Mouse (Mus musculus) gastrocnemius, adult 8-10 months (tissue): ENCODE results near the gene Bend6. TPM values are rescaled to one million over a fixed set of nuclear protein-coding genes. Genes with fewer than 3 reads are reported as not detected.
A peak's percentile ranks its signal among the peaks of the same experiment; 100 is the strongest.

Source experiments
- DNase-seq, 2 experiments: peaks; one replicate each; pipeline ENCODE4 v3.0.0; 2022; ENCODE audit warnings: low spot score in 2 of 2
- total RNA-seq, 4 experiments: library from RNA; stranded (reverse); gene quantifications; 2 replicates each; pipeline ENCODE4 v1.2.4; 2022

Bend6 gene
- total RNA-seq: 1 to 10 TPM; 2.6 to 5.1 (median 4.2) TPM

- DNase-seq: peak; percentile 33 to 44
Observed at GRCm38 (mm10) chr1:33907421-33908190, at the start of gene Bend6. Gene Bend6, minus strand, starts transcription at chr1:33907816.

DNA sequence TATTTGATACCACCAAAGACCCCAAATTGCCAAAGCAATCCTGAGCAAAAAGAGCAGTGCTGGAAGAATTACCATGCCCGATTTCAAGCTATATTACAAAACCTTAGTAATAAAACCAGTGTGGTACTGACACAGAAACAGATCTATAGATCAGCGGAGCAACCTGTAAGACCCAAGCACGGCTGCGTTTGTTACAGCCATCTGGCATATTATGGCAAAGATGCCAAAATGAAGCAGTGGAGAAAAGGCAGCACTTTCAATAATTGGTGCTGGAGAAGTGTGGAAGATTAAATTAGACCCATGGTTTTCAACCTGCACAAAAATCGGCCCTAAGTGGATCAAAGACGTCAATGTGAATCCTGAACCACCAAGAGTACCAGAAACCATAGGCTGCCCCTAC lies 48.0 kb upstream of the Bend6 start:
- no peak for DNase-seq

- no peak for DNase-seq
Observed at GRCm38 (mm10) chr1:33948511-33948910, 40.9 kb upstream of the Bend6 start.

DNA sequence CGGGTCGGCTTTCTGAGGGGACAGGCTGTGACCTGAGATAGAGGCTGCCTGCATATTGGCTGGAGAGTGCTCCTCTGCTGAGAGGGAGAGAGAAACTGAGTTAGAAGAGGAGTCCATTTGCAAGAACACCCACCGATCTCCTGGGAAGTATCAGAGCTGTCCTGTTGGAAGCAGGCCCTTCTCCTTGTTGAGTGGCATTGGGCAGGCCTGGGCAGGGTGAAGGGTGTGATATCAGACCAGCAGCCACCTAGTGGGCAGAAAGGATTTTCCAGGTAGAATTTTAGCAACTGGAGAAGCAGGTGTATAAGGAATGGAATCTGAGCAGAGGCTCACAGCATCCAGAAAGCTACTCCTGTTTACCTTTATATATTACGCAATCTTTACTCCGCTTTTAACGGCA lies 40.2 kb upstream of the Bend6 start:
- DNase-seq: no peak

GRCm38 (mm10) chr1:33946601-33947395 lies 39.2 kb upstream of the Bend6 start:
- peak in 1 of 2 experiments; percentile 12 for DNase-seq

DNA sequence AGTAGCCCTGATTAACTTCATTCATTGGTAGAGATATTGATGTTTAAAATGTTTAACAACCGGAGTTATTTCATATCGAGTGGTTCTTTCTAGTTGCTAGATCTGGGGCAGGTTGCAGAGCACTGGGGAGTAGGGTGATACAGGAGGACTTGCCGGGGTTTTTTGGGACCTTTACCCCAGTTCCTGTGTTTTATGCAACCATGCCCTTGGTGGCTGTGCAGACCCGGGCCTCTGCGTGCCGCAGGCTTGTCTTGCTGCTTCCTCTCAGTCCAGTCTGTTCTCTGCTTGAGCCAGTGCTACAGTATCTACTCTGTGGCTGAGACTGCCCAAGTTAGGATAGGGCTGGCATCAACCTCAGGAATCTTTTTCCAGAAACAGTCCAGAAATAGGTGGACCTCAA lies 38.1 kb upstream of the Bend6 start:
- no peak for DNase-seq

DNA sequence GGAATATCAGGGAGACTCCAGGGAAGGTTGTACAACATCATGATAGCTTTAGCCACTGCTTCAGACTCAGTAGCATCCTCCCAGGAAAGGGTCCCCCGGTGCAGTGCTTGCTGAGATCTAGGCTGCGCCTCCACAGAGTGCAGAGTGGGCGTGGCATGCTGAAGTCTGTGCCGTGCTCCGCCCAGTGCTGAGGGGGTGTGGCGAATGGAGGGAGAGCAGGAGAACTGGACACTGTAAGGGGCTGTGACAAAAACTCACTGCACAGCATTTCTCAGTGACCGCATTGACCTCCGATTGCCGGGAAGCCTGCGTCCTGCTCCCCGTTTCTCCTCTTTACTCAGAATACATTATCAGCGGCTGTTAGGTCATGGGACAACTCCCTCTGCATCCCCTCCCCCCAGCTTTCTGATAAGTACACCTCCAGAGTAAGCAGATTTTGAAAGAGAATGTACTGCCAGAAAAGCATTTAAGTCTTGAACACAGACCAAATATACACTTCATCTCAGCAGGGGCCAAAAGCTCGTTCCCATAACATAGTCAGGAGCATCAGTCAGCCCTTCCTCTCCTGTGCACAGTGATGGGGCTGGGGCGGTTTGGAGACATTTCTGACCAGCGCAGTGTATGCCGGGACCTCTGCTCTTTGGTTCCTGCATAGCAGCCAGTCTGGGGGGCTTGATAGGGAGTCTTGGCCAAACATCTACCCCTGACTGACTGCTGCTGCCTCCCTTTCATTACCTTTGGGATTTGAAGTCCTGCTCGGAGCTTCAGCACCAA lies 37.5 kb upstream of the Bend6 start:
- DNase-seq: peak in 1 of 2 experiments; percentile 31

GRCm38 (mm10) chr1:33943943-33944342 lies 36.3 kb upstream of the Bend6 start:
- no peak for DNase-seq

DNA sequence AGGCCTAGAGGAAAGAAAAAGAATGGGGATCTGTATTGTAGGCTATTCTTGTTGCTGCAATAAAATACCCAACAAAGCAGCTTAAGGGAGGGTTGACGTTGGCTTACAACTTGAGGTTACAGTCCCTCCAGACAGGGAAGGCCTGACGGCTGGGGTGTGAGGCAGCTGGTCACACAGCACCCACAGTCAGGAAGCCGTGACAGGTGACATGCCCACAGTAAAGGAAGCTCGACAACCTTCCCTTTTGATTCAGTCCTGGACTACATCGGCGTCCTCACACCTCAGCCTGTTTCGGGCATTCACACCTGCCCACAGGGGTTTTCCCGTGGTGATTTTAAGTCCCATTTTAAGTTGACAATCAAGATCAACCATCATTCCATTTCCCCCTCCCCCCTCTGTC lies 35.0 kb upstream of the Bend6 start:
- no peak for DNase-seq

- no peak for DNase-seq
Observed at GRCm38 (mm10) chr1:33940364-33940928, 32.8 kb upstream of the Bend6 start.

DNA sequence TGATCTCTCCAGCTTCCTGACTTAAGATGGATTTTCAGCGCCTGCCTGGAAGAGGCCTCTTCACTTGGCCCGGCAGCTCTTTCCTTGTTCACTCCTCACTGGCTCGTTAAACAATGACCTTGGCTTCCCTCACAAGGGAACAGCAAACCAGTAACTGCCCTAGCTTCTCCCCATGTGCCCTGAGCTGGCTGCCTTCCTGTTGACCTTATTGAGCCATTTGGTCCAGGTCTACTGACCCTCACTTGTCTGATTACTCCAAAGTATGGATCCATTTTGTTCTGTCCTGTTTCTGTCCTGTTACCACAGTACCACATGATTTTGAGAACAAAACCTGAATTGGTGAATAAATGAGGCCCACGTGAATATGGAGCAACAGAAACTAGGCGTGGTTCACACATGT lies 32.2 kb upstream of the Bend6 start:
- no peak for DNase-seq

- no peak for DNase-seq
Observed at GRCm38 (mm10) chr1:33935946-33936345, 28.3 kb upstream of the Bend6 start.

DNA sequence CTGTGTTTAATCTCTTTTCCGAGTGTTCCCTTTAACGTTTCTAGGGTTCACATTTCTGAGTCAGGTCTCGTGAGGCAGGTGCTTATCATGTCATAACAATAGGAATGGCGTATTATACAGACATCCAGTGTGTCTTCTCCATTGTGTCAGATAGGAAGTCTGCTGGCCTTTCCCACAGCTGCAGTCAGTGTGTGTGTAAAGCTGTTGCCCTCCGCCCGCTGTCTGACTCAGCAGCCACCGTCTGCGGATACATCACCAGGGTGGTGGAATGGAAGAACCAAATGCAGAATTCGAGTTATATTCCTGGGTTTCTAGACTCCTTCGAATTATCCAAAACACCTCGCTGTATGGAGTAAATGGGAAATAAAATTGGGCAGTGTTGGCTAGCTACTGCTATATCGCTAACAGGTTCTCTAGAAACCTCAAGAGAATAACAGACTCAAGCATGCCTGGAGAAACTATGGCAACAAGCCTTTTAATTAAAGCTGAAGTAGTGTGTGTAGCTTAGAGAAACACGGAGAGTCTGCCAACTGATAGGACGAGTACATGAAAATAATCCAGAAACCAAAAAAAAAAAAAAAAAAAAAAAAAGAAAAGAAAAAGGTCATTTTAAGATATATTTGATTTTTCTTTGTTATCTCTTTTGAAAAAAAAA lies 25.4 kb upstream of the Bend6 start:
- DNase-seq: no peak

GRCm38 (mm10) chr1:33932196-33932595 lies 24.6 kb upstream of the Bend6 start:
- DNase-seq: no peak

DNA sequence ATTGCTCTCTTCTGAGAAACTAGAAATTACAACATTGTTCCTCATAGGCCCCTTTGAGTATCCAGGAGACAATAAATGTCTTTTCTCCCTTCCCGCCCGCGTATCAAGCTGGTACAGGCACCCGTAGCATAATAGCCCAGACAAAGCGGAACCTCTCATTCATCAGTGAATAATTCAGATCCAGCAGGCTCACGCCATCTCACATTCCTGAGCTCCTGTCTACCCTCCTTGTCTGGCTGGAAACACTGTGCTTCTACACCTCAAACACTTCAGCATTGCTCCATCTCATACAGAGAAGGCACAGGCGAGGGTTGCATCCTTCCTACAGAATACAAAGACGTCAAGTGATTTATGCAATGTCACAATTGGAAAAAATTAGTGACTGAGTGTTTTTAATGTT lies 24.2 kb upstream of the Bend6 start:
- DNase-seq: no peak

GRCm38 (mm10) chr1:33927466-33927865 lies 19.9 kb upstream of the Bend6 start:
- no peak for DNase-seq

GRCm38 (mm10) chr1:33925283-33925682 lies 17.7 kb upstream of the Bend6 start:
- no peak for DNase-seq

DNA sequence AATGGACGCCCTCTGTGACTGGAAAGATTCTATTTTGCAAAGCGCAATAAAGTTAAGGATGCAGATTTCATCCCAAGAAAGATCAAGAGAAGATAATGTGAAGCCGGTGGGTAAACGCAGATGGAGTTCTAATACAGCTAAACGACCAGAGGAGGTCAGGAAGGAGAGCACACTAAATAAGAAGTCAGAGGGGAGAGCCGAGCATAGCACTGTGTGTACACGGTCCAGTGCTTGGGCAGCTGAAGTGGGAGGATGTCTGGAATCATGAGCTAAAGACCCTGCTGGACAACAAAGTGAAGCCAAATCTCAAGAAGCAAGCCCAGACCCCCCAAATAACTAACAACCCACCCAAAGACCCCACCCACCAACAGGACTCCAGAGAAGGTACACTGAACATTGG lies 15.4 kb upstream of the Bend6 start:
- DNase-seq: no peak

DNA sequence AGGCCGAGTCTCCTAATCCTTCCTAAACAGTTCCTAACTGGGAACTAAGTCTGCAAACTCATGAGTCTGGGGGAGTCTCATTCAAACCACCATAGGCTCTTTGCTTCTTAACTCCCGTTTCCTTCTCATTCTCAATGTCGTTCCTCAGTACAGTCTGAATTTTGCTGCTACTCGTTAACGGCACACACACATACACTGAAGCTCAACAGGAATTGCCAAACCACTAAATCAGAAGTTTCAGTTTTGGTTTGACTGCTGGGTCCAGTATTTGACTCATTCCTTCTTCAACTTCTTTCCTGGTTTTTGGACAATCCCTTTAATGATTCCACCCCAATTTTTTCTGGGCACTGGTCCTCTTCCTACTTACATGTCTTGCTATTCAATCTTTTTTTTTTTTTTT lies 8.9 kb upstream of the Bend6 start:
- no peak for DNase-seq

DNA sequence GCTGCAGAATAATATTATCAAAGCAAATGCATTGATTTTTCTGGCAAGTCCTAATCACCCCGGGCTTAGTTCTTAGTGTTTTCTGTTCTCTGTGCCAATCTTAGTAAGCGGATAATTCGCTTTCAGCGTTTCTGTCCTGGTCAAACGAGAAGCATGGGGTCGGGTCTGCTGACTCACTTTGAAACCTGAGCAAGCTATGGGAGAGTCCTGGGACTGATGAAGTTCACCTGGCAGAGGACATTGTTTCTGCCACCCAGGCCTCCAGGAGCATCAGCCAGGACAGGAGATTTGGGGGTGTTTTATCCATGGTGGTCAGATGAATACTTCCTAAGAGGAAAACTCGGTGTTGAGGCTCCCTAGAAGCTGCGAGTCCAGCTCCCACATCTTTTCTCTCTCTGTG lies 4.0 kb upstream of the Bend6 start:
- DNase-seq: no peak
